Mouse (Mus musculus): ENCODE results near the gene Hist1h2bg.
"Not testable (repeated sequence)": the region's sequence is repeated elsewhere in the genome, so short reads cannot be mapped to it uniquely, and the experiment has no call there.

DNA sequence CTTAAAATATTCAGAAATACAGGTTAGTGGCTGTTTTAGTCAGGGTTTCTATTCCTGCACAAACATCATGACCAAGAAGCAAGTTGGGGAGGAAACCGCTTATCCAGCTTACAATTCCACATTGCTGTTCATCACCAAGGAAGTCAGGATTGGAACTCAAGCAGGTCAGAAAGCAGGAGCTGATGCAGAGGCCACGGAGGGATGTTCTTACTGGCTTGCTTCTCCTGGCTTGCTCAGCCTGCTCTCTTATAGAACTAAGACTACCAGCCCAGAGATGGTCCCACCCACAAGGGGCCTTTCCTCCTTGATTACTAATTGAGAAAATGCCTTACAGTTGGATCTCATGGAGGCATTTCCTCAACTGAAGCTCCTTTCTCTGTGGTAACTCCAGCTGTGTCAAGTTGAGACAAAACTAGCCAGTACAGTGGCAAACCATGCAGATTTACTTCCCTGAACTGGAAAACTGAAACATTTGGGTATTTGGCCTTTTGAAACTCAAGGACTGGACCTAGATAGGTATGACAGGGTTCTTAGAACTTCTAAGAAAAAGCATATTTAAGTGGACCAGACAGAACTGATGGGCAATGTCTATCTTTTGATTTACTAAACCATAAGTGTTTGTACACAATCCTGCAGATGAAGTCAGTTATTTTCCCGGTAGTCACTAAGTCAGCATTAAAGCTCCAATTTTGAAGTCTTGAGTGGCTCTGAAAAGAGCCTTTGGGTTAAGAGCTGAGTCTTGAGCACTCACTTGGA, 28.8 kb upstream of the Hist1h2bg start:
- not testable (repeated sequence) for TF ChIP-seq CTCF (IDR thresholded peaks at IDR 0.05; ENCODE audit: borderline replicate concordance, control insufficient read depth, extremely low read depth, insufficient read depth, low read length, poor library complexity); POLR2A (IDR thresholded peaks at IDR 0.05; ENCODE audit: control insufficient read depth, extremely low read depth, insufficient read depth, low read length, poor library complexity)

All from thymus, adult 2 months (tissue).